Mouse (Mus musculus) frontal cortex, postnatal 10 days (tissue): ENCODE data around the gene Clstn1.
"Not testable (repeated sequence)": the region's sequence is repeated elsewhere in the genome, so short reads cannot be mapped to it uniquely, and the experiment has no call there.

Source experiments
- DNase-seq, 2 experiments: peaks; one replicate each; pipeline ENCODE4 v3.0.0; 2022; ENCODE audit warnings: low spot score in 2 of 2, mixed read lengths in 1 of 2

The Clstn1 gene

GRCm38 (mm10) chr4:149600130-149600529, 13.9 kb downstream of the Clstn1 start:
- no peak for DNase-seq

GRCm38 (mm10) chr4:149601484-149601883, 15.2 kb downstream of the Clstn1 start:
- DNase-seq = no peak

- DNase-seq = no peak
These were observed 16.0 kb downstream of the Clstn1 start for GRCm38 (mm10) chr4:149602236-149602635.

- no peak for DNase-seq
These were observed 17.6 kb downstream of the Clstn1 start for GRCm38 (mm10) chr4:149603860-149604259.

- no peak for DNase-seq
These were observed 18.2 kb downstream of the Clstn1 start for GRCm38 (mm10) chr4:149604518-149604917.

- no peak for DNase-seq
These were observed 19.8 kb downstream of the Clstn1 start for GRCm38 (mm10) chr4:149606056-149606455.

GRCm38 (mm10) chr4:149606766-149607358, 20.6 kb downstream of the Clstn1 start:
- no peak for DNase-seq

GRCm38 (mm10) chr4:149607591-149608308, 21.5 kb downstream of the Clstn1 start:
- no peak for DNase-seq

- no peak for DNase-seq
These were observed 22.0 kb downstream of the Clstn1 start for GRCm38 (mm10) chr4:149608309-149608638.

GRCm38 (mm10) chr4:149609256-149610025, 23.2 kb downstream of the Clstn1 start:
- DNase-seq = no peak

- no peak for DNase-seq
These were observed 25.2 kb downstream of the Clstn1 start for GRCm38 (mm10) chr4:149611376-149612044.

- DNase-seq = not testable (repeated sequence)
These were observed 27.2 kb downstream of the Clstn1 start for GRCm38 (mm10) chr4:149613497-149613896.

- DNase-seq = no peak
These were observed 28.6 kb downstream of the Clstn1 start for GRCm38 (mm10) chr4:149614869-149615268.

- DNase-seq = not testable (repeated sequence)
These were observed 30.7 kb downstream of the Clstn1 start for GRCm38 (mm10) chr4:149616999-149617398.

- DNase-seq = no peak
These were observed 33.7 kb downstream of the Clstn1 start for GRCm38 (mm10) chr4:149619988-149620387.

GRCm38 (mm10) chr4:149621286-149621685, 35.0 kb downstream of the Clstn1 start:
- no peak for DNase-seq

GRCm38 (mm10) chr4:149623711-149624110, 37.4 kb downstream of the Clstn1 start:
- no peak for DNase-seq

GRCm38 (mm10) chr4:149626809-149627208, 40.5 kb downstream of the Clstn1 start:
- no peak for DNase-seq

GRCm38 (mm10) chr4:149628372-149628771, 42.1 kb downstream of the Clstn1 start:
- DNase-seq = peak in 1 of 2 experiments; percentile 61

- no peak for DNase-seq
These were observed 42.5 kb downstream of the Clstn1 start for GRCm38 (mm10) chr4:149628810-149629209.

GRCm38 (mm10) chr4:149632670-149633307, 46.5 kb downstream of the Clstn1 start:
- DNase-seq = no peak

GRCm38 (mm10) chr4:149634157-149634556, 47.9 kb downstream of the Clstn1 start:
- DNase-seq = no peak
